Comparison of ENCODE assay signal across 9 mouse cellular contexts in the genomic region with DNA sequence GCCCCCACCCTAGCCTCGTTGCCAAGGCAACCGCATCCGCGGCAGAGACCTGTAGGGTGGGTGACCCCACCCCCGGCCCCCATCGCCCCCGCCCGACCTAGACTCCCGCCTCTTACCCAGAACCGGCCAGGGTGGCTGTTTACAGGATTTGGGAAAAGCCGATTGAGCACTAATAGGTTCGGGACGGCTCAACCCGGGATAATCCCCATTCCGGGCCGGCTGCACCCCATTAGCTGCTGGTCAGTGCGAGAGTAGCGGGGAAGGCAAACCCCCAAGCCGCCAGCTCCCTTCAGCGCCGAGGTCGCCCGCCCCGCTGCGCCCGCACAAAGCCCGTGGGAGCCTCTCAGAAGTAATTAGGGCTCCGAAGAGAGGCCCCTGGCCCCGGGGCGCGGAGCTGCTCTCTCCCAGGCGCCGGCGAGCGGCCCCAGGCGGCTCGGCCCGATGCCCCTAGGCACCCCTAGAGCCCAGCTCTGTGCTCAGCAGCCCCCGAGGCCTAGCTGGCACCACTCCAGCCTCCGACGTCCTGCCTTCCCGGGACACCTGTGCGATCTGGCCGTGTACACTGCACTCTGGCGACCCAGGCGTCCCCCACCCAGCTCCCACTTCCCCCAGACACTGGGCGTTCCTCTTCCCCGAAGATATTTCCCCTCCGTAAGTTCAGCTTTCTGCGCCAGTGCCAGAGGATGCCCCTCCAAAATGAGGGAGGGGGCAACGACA. TPM values are rescaled to one million over a fixed set of nuclear protein-coding genes. Genes with fewer than 3 reads are reported as not detected.
DNase-seq lines count a peak whose midpoint lies in the region; ATAC-seq lines count a peak whose summit lies in the region.
"Had no signal": no experiment of that assay in that cellular context is flagged by ENCODE, and none has a peak within 500 bp of the region (broad histone marks: within the 10 kb centered on the region; RNA-seq: fewer than 3 reads in every experiment).

No protein-coding gene starts in this region.

- H3K4me2 ChIP-seq in limb, embryonic 13.5 days (replicated peaks), result peak overlapping the region; percentile 98
- H3K4me2 ChIP-seq in midbrain, embryonic 14.5 days (ENCODE audit: low read length), result peak overlapping the region; percentile 92
- H3K4me2 ChIP-seq in stomach, embryonic 16.5 days (ENCODE audit: low read depth, low read length), result peak overlapping the region; percentile 93

- H3K9me3 ChIP-seq in limb, embryonic 13.5 days, result no peaks in the 10 kb centered on the region
- no peaks in the 10 kb centered on the region for H3K9me3 ChIP-seq in midbrain, embryonic 14.5 days (ENCODE audit: control insufficient read depth, low read length)
- H3K9me3 ChIP-seq in stomach, embryonic 16.5 days (replicated peaks; ENCODE audit: control insufficient read depth, low read length), result no peaks in the 10 kb centered on the region

- peak; percentile 70 for DNase-seq in layer of hippocampus, adult 11-12 months (ENCODE audit: low spot score)
- no peak for DNase-seq in layer of hippocampus, adult 18-20 months (ENCODE audit: low spot score in 2 of 2)
- peak; percentile 63 for DNase-seq in adrenal gland, adult 8-10 months
- peak; percentile 77 for DNase-seq in heart, postnatal 4 days
- DNase-seq in midbrain, embryonic 14.5 days, result no peak

- peak overlapping the region; percentile 93 for H3K9ac ChIP-seq in limb, embryonic 13.5 days
- H3K9ac ChIP-seq in midbrain, embryonic 14.5 days (replicated peaks; ENCODE audit: low read length), result peak overlapping the region; percentile 97
- peak overlapping the region; percentile 94 for H3K9ac ChIP-seq in stomach, embryonic 16.5 days (ENCODE audit: low read length)

- peak overlapping the region; percentile 86 for H3K4me3 ChIP-seq in limb, embryonic 13.5 days
- H3K4me3 ChIP-seq in midbrain, embryonic 14.5 days (replicated peaks; ENCODE audit: low read depth, low read length), result peak overlapping the region; percentile 92
- H3K4me3 ChIP-seq in stomach, embryonic 16.5 days (replicated peaks; ENCODE audit: low read length), result peak overlapping the region; percentile 92

- peaks cover 33% of the 10 kb centered on the region for H3K36me3 ChIP-seq in limb, embryonic 13.5 days
- peaks cover 37% of the 10 kb centered on the region for H3K36me3 ChIP-seq in midbrain, embryonic 14.5 days (ENCODE audit: control insufficient read depth, insufficient read depth, low read length)
- peaks cover 8% of the 10 kb centered on the region; the same call in 1 of the 2 replicates for H3K36me3 ChIP-seq in stomach, embryonic 16.5 days (ENCODE audit: control insufficient read depth, insufficient read depth, low read length)

- ATAC-seq in erythroid progenitor cell, adult 5-6 weeks (replicated peaks; ENCODE audit: low FRiP score, poor library complexity, severe bottlenecking), result peak; percentile 15
- ATAC-seq in limb, embryonic 13.5 days (ENCODE audit: low FRiP score, low read depth), result peak; percentile 0; the same call in 1 of the 2 replicates
- ATAC-seq in midbrain, embryonic 14.5 days (ENCODE audit: low FRiP score, low TSS enrichment), result peak; percentile 31
- peak; percentile 0; the same call in 1 of the 2 replicates for ATAC-seq in stomach, embryonic 16.5 days (ENCODE audit: insufficient read depth, low FRiP score)

- H3K27me3 ChIP-seq in limb, embryonic 13.5 days, result no peaks in the 10 kb centered on the region
- H3K27me3 ChIP-seq in midbrain, embryonic 14.5 days (ENCODE audit: control insufficient read depth, insufficient read depth, low read length), result no peaks in the 10 kb centered on the region
- no peaks in the 10 kb centered on the region for H3K27me3 ChIP-seq in stomach, embryonic 16.5 days (ENCODE audit: control insufficient read depth, insufficient read depth, low read length)

- peaks cover 32% of the 10 kb centered on the region for H3K4me1 ChIP-seq in limb, embryonic 13.5 days
- peaks cover 11% of the 10 kb centered on the region for H3K4me1 ChIP-seq in midbrain, embryonic 14.5 days (ENCODE audit: control insufficient read depth, insufficient read depth, low read length)
- peaks cover 19% of the 10 kb centered on the region for H3K4me1 ChIP-seq in stomach, embryonic 16.5 days (ENCODE audit: control insufficient read depth, insufficient read depth, low read length)

- WGBS in limb, embryonic 13.5 days, result under 1% methylated on average over 51 of the region's 51 CpGs
- WGBS in midbrain, embryonic 14.5 days, result 0% methylated on average over 45 of the region's 51 CpGs
- under 1% methylated on average over 51 of the region's 51 CpGs for WGBS in stomach, embryonic 16.5 days

- H3K27ac ChIP-seq in limb, embryonic 13.5 days, result peak overlapping the region; percentile 95
- H3K27ac ChIP-seq in midbrain, embryonic 14.5 days (replicated peaks; ENCODE audit: low read depth, low read length), result peak overlapping the region; percentile 98
- peak overlapping the region; percentile 83 for H3K27ac ChIP-seq in stomach, embryonic 16.5 days (ENCODE audit: low read length)

RNA-seq across cellular contexts. Expression of a gene that starts 1.5 kb away (rescaled TPM):
- not detected for total RNA-seq in layer of hippocampus, adult 18-20 months (2021)
- total RNA-seq in adrenal gland, adult 8-10 months (2022), result not detected
- not detected in 2 replicates for total RNA-seq in erythroid progenitor cell, adult 5-6 weeks (2015; ENCODE audit: low replicate concordance)
- not detected in 2 replicates for total RNA-seq in erythroid progenitor cell, adult 5-6 weeks (2017; ENCODE audit: low replicate concordance)
- not detected for total RNA-seq in heart, postnatal 4 days (2021)
- polyA plus RNA-seq in limb, embryonic 13.5 days (2015; fragmentation: Nextera tagmentation; extraction: Ambion mirVana), result 0.78 and 0.86 TPM in 2 replicates
- polyA plus RNA-seq in midbrain, embryonic 14.5 days (2014; fragmentation: Nextera tagmentation; extraction: Ambion mirVana), result not detected in 2 replicates
- not detected in 2 replicates for polyA plus RNA-seq in stomach, embryonic 16.5 days (2015; fragmentation: Nextera tagmentation; extraction: Ambion mirVana)
- total RNA-seq: left cerebral cortex, postnatal 36 days had no signal

RNA-seq across cellular contexts. Expression of a gene that starts 1.7 kb away (rescaled TPM):
- total RNA-seq in layer of hippocampus, adult 18-20 months (2021), result 100 to 1,000 TPM; 573 to 580 TPM
- 100 to 1,000 TPM; 569 to 665 (median 622) TPM for total RNA-seq in adrenal gland, adult 8-10 months (2022)
- 253 and 262 TPM in 2 replicates for total RNA-seq in erythroid progenitor cell, adult 5-6 weeks (2015; ENCODE audit: low replicate concordance)
- total RNA-seq in erythroid progenitor cell, adult 5-6 weeks (2017; ENCODE audit: low replicate concordance), result 152 and 170 TPM in 2 replicates
- total RNA-seq in heart, postnatal 4 days (2021), result 100 to 1,000 TPM; 560 to 578 TPM
- polyA plus RNA-seq in limb, embryonic 13.5 days (2015; fragmentation: Nextera tagmentation; extraction: Ambion mirVana), result 343 and 352 TPM in 2 replicates
- polyA plus RNA-seq in midbrain, embryonic 14.5 days (2014; fragmentation: Nextera tagmentation; extraction: Ambion mirVana), result 633 and 757 TPM in 2 replicates
- polyA plus RNA-seq in stomach, embryonic 16.5 days (2015; fragmentation: Nextera tagmentation; extraction: Ambion mirVana), result 257 and 284 TPM in 2 replicates

RNA-seq across cellular contexts. Expression of a gene that starts 13.2 kb away (rescaled TPM):
- 10 to 100 TPM; 64.1 to 65.4 TPM for total RNA-seq in layer of hippocampus, adult 18-20 months (2021)
- total RNA-seq in adrenal gland, adult 8-10 months (2022), result 10 to 100 TPM; 38.5 to 67.8 (median 56.6) TPM
- 5.4 and 5.8 TPM in 2 replicates for total RNA-seq in erythroid progenitor cell, adult 5-6 weeks (2015; ENCODE audit: low replicate concordance)
- 8.1 and 11.2 TPM in 2 replicates for total RNA-seq in erythroid progenitor cell, adult 5-6 weeks (2017; ENCODE audit: low replicate concordance)
- total RNA-seq in heart, postnatal 4 days (2021), result 10 to 100 TPM; 30.5 to 32.4 TPM
- polyA plus RNA-seq in limb, embryonic 13.5 days (2015; fragmentation: Nextera tagmentation; extraction: Ambion mirVana), result 16.1 and 16.7 TPM in 2 replicates
- 17.0 and 23.5 TPM in 2 replicates for polyA plus RNA-seq in midbrain, embryonic 14.5 days (2014; fragmentation: Nextera tagmentation; extraction: Ambion mirVana)
- 7.7 and 9.0 TPM in 2 replicates for polyA plus RNA-seq in stomach, embryonic 16.5 days (2015; fragmentation: Nextera tagmentation; extraction: Ambion mirVana)

RNA-seq across cellular contexts. Expression of a gene that starts 21.7 kb away (rescaled TPM):
- total RNA-seq in layer of hippocampus, adult 18-20 months (2021), result 100 to 1,000 TPM; 118 to 136 TPM
- total RNA-seq in adrenal gland, adult 8-10 months (2022), result 1 to 10 TPM; 4.4 to 9.1 (median 6.3) TPM
- total RNA-seq in erythroid progenitor cell, adult 5-6 weeks (2015; ENCODE audit: low replicate concordance), result not detected in 2 replicates
- not detected in 2 replicates for total RNA-seq in erythroid progenitor cell, adult 5-6 weeks (2017; ENCODE audit: low replicate concordance)
- not detected for total RNA-seq in heart, postnatal 4 days (2021)
- polyA plus RNA-seq in limb, embryonic 13.5 days (2015; fragmentation: Nextera tagmentation; extraction: Ambion mirVana), result 0.45 and 0.93 TPM in 2 replicates
- polyA plus RNA-seq in midbrain, embryonic 14.5 days (2014; fragmentation: Nextera tagmentation; extraction: Ambion mirVana), result 234 and 291 TPM in 2 replicates
- 3.6 TPM in 2 replicates for polyA plus RNA-seq in stomach, embryonic 16.5 days (2015; fragmentation: Nextera tagmentation; extraction: Ambion mirVana)

RNA-seq across cellular contexts. Expression of a gene that starts 29.3 kb away (rescaled TPM):
- total RNA-seq in layer of hippocampus, adult 18-20 months (2021), result 10 to 100 TPM; 33.2 to 34.6 TPM
- 10 to 100 TPM; 24.4 to 31.1 (median 27.4) TPM for total RNA-seq in adrenal gland, adult 8-10 months (2022)
- 2.9 and 23.5 TPM in 2 replicates for total RNA-seq in erythroid progenitor cell, adult 5-6 weeks (2015; ENCODE audit: low replicate concordance)
- 0.38 and 10.8 TPM in 2 replicates for total RNA-seq in erythroid progenitor cell, adult 5-6 weeks (2017; ENCODE audit: low replicate concordance)
- 10 to 100 TPM; 25.1 to 26.0 TPM for total RNA-seq in heart, postnatal 4 days (2021)
- 48.4 and 54.0 TPM in 2 replicates for polyA plus RNA-seq in limb, embryonic 13.5 days (2015; fragmentation: Nextera tagmentation; extraction: Ambion mirVana)
- 83.7 and 103 TPM in 2 replicates for polyA plus RNA-seq in midbrain, embryonic 14.5 days (2014; fragmentation: Nextera tagmentation; extraction: Ambion mirVana)
- 46.4 and 48.1 TPM in 2 replicates for polyA plus RNA-seq in stomach, embryonic 16.5 days (2015; fragmentation: Nextera tagmentation; extraction: Ambion mirVana)

Comparison
In these comparisons a context has a peak if more than half of its experiments do, and no peak if none do; other contexts are left out.
1. DNase-seq: peak in layer of hippocampus, adult 11-12 months (single experiment), adrenal gland, adult 8-10 months (single experiment) and heart, postnatal 4 days (single experiment); none in layer of hippocampus, adult 18-20 months (0 of 2) and midbrain, embryonic 14.5 days (single experiment).
2. Peak in every context shown above with its lines, with median percentiles within 50 percentile points of each other: ATAC-seq, H3K27ac ChIP-seq, H3K4me2 ChIP-seq, H3K4me3 ChIP-seq and H3K9ac ChIP-seq.